Mouse (Mus musculus): ENCODE results near the gene Gm21093. TPM values are rescaled to one million over a fixed set of nuclear protein-coding genes. Genes with fewer than 3 reads are reported as not detected.
"Not testable (repeated sequence)": the region's sequence is repeated elsewhere in the genome, so short reads cannot be mapped to it uniquely, and the experiment has no call there.

Gm21093 gene
- not detected for total RNA-seq (2021)
- polyA plus RNA-seq (2012; rRNA removed) = not detected in 2 replicates
- long read RNA-seq = 0 reads

- H3K79me2 ChIP-seq (replicated peaks; ENCODE audit: control insufficient read depth, insufficient read depth, low read length); H3K36me3 ChIP-seq (ENCODE audit: control insufficient read depth, insufficient read depth, low read length); H3K27me3 ChIP-seq (ENCODE audit: control insufficient read depth, insufficient read depth, low read length); DNase-seq; intact Hi-C loops (cut with DNase I); H3K9ac ChIP-seq (ENCODE audit: low read depth, low read length); H3K4me3 ChIP-seq; H3K27ac ChIP-seq; H3K4me1 ChIP-seq (ENCODE audit: control insufficient read depth, insufficient read depth, low read length): not testable (repeated sequence)
- no CpG with 5 or more reads among the region's 8 CpGs for WGBS
These were observed at the start of gene Gm21093 for GRCm38 (mm10) chr4:42034626-42035025. Gene Gm21093 (minus strand): TSS chr4:42034726.

Other genes starting within 250 kb of the Gm21093 start
- not detected for gene Gm21541, start 131.1 kb downstream of the Gm21093 start, total RNA-seq (2021)
- 4.4 and 7.2 TPM in 2 replicates for gene Gm21541, start 131.1 kb downstream of the Gm21093 start, polyA plus RNA-seq (2012; rRNA removed)
- gene Gm20878, start 93.2 kb downstream of the Gm21093 start, total RNA-seq (2021) = under 1 TPM in 1 of 2 experiments, not detected in 1; 0.50 TPM
- 0.41 and 1.00 TPM in 2 replicates for gene Gm20878, start 93.2 kb downstream of the Gm21093 start, polyA plus RNA-seq (2012; rRNA removed)
- gene Fam205a4, start 68.7 kb downstream of the Gm21093 start, total RNA-seq (2021) = under 1 TPM in 1 of 2 experiments, not detected in 1; 0.10 TPM
- gene Fam205a4, start 68.7 kb downstream of the Gm21093 start, polyA plus RNA-seq (2012; rRNA removed) = not detected in 2 replicates
- not detected for gene Gm3893, start 56.5 kb upstream of the Gm21093 start, total RNA-seq (2021)
- not detected in 2 replicates for gene Gm3893, start 56.5 kb upstream of the Gm21093 start, polyA plus RNA-seq (2012; rRNA removed)
- gene Gm13304, start 80.1 kb upstream of the Gm21093 start, total RNA-seq (2021) = 10 to 100 TPM; 31.3 to 32.6 TPM
- gene Gm13304, start 80.1 kb upstream of the Gm21093 start, polyA plus RNA-seq (2012; rRNA removed) = not detected in 2 replicates
- under 1 TPM in 1 of 2 experiments, not detected in 1; 0.86 TPM for gene Gm13306, start 118.7 kb upstream of the Gm21093 start, total RNA-seq (2021)
- gene Gm13306, start 118.7 kb upstream of the Gm21093 start, polyA plus RNA-seq (2012; rRNA removed) = not detected in 2 replicates
- gene Gm13305, start 133.9 kb upstream of the Gm21093 start, total RNA-seq (2021) = under 1 TPM; 0.70 to 0.97 TPM
- 0.55 and 1.1 TPM in 2 replicates for gene Gm13305, start 133.9 kb upstream of the Gm21093 start, polyA plus RNA-seq (2012; rRNA removed)
- under 1 TPM; 0.23 to 0.26 TPM for gene Gm10600, start 205.9 kb upstream of the Gm21093 start, total RNA-seq (2021)
- gene Gm10600, start 205.9 kb upstream of the Gm21093 start, polyA plus RNA-seq (2012; rRNA removed) = not detected in 2 replicates
- gene Ccl21b, start 221.0 kb upstream of the Gm21093 start, total RNA-seq (2021) = not detected
- gene Ccl21b, start 221.0 kb upstream of the Gm21093 start, polyA plus RNA-seq (2012; rRNA removed) = 1.5 TPM in 1 of 2 replicates, not detected in the other